Mouse (Mus musculus) liver, embryonic 14.5 days (tissue): ENCODE measurements around the gene Rassf1.

ENCODE experiments used
- CTCF ChIP-seq: IDR thresholded peaks from 2 replicates; pipeline ENCODE4 v1.5.1; 2016; ENCODE audit warnings: antibody characterized with exemption, low read depth, control low read depth
- EP300 ChIP-seq: IDR thresholded peaks from 2 replicates; pipeline ENCODE4 v1.6.1; 2016; ENCODE audit warnings: antibody characterized with exemption, low read depth

DNA sequence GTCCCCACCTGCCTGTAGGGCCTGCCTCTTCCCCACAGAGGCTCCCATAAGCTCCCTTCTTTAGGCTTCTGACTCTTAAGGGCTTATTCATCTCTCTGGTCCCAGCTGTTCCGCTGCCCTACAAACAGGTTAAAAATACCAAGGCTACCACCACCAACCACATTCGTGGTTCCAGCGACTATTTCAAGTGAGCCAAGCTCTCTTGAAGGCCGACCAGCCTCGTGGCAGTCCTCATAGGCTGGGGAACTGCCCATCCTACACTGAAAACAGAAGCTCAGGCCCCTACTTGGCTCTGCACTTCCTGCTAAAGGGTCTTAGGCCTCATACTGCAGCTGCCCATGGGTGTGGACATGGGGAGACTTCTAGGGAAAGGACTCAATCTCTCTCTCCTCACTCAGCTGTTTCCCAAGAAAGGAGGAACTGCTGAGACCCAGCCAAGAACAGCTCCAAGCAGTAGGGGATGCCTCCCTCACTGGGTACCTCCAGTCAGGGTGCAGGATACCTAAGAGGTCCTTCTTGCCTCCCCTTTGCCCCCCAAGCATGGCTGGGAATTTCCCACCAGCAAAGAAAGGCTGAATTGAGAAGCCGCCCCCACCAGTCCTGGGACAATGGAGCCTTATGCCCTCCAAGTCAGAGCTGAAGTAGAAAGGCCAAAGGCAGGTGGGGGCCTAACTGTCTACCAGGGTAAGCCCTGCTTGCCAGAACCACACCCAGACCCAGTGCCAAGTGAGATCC, 60.3 kb downstream of the Rassf1 start:
- TF ChIP-seq EP300: no peak
- TF ChIP-seq CTCF: no peak
